Mouse (Mus musculus) heart, adult 2 months (tissue): ENCODE measurements around the gene Rhcg.

ENCODE experiments used
- CTCF ChIP-seq: fragments of 200-600 bp; IDR thresholded peaks from 2 replicates; pipeline ENCODE4 v1.8.1; 2022; ENCODE audit warnings: antibody characterized with exemption, mild to moderate bottlenecking, moderate library complexity
- POLR2A ChIP-seq: fragments of 200-500 bp; IDR thresholded peaks from 2 replicates; pipeline ENCODE4 v1.6.1; 2011; ENCODE audit warnings: mild to moderate bottlenecking, low read depth, low read length, control low read depth; ENCODE audit not compliant: insufficient read depth

GRCm38 (mm10) chr7:79562385-79562784, 55.1 kb downstream of the Rhcg start:
- TF ChIP-seq CTCF (no peak), POLR2A (no peak)
